Mouse (Mus musculus) frontal cortex, postnatal 10 days (tissue): ENCODE measurements around the gene Ndufb8.

ENCODE experiments used
- DNase-seq, 2 experiments: peaks; one replicate each; pipeline ENCODE4 v3.0.0; 2022; ENCODE audit warnings: low spot score in 2 of 2, mixed read lengths in 1 of 2

Gene Ndufb8

DNA sequence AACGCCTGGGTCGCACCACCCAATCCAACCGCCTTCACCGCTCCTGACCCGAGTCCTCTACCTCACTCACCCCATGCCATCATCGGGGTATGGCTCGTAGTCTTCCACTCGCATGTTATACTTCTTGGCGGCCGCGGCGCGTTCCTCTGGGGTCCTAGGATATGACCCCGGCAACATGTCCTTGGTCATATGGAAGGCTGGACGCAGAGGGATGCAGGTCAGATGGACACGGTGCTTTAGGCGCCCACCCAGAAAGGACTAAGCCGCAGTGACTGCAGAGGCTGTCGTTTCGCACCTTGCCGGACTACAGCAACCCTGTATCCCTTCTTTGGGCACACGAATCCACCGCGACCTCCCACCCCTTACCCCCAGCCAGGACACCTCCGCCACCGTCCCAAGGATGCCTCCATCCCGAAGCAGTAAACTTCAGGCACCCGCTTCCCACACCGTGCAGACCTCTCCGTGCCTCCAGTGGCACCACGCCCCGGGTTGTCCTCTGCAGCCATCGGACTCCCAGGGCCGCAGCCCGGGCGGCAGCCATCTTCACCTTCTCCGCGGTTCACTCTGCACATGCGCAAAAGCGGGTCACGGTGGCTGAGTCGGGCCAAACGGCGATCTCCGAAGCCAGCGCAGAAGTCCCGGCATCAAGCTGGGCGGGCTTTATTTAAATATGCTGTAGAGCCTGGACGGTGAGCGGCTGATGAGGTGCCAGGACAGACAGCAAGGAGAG, at the start of gene Ndufb8:
TSS of gene Ndufb8 (minus strand) at position 580 of the 730 bp plus-strand sequence.
- peak; percentile 87 to 93 for DNase-seq

DNA sequence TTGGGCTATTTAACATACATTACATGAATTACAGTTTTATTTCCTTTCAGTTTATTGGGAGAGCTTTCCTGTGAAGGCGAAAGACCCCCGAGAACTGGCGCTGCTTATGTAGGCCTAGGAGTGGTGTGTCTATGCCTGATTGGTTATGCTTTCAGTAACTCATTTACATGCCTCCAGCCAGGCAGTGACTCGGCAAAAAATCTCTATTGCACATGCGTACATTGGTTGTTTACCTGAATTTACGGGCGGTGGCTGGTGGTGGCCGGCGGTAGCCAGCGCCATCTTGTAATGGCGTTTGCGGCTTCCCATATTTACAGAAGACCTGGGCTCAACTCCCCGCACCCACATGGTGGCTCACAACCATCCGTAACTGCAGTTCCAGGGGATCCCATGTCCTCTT, 38.9 kb upstream of the Ndufb8 start:
- DNase-seq = no peak

DNA sequence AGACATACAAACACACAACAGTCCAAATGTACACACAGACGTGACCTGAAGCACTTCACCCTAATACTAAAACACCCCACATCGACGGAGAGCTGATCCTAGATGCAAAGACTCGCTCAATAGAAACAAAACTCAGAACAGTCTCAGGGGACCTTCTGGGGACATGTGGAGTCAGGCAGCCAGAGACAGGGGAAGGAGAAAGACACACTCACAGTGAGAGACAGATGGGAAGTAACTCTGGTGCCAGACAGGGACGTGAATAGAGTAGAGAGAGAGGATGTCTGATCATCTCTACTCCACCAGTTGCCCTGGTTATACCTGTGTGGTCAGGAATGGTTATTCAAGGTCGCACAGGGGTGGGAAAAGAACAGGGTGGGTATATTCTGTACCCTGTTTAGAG, 36.4 kb upstream of the Ndufb8 start:
- no peak for DNase-seq

DNA sequence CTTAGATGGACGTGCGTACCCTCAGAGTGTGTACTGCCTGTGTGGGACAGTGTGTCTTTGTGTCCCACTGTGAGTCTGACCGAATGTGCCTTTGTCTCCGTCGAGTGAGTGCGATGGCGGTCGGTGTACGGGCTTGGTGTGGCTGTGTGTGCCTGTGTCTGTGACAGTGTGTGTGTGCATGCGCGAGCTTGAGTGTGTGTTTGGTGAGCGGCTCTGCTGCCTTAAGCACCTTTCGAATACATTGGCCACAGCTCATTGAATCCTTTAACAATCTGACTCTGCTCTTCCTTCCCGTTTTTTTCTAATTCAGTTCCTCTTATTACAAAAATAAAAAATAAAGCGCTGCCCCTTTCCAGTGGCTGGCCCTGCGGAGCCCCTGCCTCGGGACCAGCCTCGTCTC, 35.8 kb upstream of the Ndufb8 start:
- no peak for DNase-seq

DNA sequence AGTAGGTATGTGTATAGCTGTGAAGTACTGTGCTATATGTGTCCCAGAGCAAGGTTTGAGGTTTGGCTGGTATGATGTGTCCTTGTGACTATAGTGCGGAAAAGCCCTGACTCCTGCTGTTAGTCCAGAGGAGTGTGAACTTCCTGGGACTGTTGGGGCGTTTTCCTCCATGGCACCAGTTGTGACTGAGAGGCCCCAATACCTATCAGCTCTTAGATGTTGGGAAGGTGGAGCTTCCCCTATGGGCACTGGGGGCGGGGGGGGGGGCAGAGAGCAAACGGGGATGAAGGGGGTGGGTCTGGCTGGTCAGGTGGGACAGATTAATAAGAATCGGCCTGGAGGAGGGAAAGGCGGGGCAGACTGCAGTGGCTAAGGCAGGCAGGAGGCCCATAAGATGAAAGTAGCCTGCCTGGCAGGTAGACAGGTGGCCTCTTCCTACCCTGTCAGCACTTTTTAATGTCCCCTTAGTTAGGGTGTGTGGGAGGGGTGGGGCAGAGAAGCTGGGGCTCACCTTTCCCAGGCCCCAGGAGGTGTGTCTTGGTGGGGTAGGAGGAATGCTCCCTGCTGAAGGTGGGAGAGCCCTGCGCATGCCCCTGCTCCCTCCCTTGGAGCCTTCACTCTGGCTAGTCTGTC, 34.5 kb upstream of the Ndufb8 start:
- no peak for DNase-seq

DNA sequence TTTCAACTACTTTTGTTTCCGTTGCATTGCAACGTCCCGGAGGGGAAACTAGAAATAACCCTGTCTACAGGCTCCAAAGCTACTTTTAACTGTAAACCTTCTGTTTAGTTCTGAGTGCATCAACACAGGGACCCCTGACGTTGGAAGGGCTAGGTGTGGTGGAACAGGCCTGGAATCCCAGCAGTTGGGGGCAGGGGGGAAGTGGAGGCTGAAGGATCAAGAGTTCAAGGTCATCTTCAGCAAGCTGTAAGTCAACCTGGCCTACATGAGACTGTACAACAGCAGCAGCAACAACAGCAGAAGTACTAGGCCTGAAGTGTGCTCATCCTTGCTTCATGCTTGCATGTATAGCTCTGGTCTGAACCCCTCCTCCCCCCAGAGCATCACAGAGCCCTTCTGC, 32.8 kb upstream of the Ndufb8 start:
- no peak for DNase-seq

DNA sequence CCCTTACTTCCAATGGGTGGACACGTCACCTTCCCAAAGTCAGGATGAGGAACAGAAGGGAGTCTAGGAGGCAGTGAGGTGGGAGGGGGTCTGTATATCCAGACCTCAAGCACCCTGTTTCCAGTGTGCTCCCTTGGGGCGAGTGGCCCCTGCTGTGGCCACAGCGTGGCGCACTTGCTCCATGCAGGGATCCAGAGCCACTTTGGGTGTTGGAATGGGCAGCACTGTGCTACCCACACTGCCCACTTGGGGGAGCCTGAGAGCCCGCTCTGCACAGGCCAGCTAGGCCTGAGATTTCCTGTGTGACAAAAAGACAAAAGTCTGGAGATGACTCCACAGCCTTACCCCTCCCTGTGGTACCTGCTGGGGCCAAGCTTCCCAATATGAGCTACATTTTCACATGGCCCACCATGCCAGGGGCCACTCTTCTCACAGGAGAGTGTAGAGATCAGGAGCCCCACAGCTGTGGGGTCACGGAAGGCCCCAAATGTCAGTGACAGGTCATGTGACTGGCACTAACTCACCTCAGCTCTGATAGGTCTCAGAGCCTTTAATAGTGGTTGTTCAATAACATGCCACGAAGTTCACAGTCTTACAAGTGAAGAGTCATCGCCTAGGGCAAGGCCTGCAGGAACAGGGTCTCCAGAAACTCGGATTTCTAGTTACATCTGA, 27.5 kb upstream of the Ndufb8 start:
- peak; percentile 79 to 91 for DNase-seq

DNA sequence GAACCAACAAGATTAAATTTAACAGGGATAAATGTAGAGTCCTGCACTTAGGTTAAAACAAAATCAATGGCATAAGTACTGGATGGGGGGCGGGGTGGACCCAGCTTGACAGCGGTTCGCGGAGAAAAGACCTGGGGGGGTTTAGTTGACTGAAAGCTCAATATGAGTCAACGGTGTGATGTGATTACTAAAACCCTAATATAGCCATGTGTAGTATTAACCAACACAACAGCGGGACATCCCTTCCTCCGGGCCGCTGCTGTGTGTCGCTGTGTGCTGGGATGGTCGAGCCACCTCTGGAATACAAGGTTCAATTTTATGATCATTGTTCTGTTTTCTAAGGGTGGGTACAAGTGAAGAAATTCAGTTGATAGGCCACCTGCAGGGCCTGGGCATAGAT, 26.9 kb upstream of the Ndufb8 start:
- DNase-seq = no peak

DNA sequence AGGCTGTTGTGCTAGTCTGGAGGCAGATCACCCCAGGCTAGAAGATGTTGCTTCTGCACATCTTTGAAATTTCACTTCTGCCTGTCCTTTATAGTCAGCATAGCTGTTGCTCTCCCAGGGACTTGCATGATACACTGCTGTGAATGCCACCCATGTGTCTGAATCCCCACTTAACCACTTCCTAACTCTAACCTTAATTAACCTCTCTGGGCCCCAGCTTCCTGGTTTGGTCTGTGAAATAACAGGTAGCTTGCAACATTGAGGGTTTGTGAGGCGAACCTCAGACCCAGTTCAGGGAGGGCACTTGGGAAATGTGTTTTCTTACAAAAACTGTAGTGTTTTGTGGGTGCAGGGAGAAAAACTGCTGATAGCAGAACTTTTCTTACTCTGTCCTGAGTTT, 22.8 kb upstream of the Ndufb8 start:
- no peak for DNase-seq

DNA sequence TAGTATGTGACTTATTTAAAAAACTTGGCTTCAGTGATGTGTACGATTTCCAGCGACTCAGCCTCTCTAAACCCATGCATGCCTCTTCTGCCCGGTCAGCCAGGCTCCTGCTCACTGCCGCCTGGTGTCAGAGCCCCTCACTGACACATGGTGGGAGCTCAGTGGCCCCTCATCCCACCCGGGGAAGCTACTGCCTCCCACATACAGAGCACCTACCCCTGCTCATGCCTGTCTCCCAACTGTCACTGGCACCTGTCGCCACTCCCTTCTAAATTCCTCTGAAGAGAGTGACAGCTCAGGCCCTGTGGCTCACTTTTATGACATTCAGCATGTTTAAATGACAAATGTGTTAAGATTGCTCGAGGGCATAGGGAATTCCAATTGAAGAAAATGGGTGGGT, 21.0 kb upstream of the Ndufb8 start:
- no peak for DNase-seq

DNA sequence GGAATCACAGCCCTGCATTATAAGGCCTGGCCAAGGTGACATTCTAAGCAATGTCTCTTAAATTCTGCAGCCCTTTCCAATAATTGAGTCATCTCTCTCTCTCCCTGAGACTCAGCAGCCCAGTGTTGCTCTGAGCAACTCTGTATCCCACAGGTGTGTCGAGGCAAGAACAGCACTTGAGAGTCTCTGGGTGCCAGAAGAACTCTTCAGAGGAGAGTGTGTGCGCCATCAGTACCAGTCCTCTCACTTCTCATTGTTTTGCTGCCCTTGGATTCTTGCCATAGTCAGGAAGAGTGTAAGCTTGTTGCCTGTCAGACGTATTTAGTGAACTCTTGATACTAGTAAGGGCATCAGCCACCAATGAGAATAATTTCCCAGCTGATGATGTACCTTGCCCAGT, 12.5 kb upstream of the Ndufb8 start:
- no peak for DNase-seq

DNA sequence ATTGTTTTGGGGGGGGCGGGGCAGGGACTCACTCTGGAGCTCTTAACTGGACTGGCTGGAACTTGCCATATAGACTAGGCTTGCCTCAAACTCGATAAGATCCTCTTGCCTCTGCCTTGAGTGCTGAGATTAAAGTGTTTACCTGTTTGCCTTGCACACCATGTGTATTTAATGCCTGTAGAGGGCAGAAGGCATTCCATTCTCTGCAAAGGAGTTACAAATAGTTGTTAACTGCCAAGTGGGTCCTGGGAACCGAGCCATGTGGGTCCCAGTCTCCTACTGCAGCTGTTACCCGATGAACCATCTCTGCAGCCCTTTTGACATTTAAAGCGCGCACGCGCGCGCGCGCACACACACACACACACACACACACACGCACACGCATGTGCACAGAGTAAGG, 8.8 kb upstream of the Ndufb8 start:
- no peak for DNase-seq

DNA sequence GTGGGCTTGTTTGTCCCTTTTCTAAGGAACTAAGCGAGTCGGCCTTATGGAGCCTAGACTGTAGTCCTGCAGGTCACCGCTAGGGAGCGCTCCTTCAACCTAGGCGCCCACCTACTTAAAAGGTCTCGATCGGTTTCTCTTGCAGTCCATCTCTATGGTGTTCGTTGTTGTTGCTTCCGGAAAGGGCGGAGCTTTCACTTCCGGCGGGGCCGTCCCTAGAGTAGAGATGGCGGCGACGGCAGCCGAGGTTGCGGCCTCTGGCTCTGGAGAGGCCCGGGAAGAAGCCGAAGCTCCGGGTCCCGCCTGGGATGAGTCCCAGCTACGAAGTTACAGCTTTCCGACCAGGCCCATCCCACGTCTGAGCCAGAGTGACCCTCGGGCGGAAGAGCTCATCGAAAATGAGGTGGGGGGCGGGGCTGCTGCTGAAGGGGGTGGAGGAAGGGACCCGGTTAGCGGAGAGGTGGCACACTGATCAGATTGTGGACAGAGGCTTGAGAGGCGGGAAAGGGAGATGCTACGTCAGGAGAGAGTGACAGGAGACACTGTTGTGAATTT, 7.5 kb upstream of the Ndufb8 start, which contains the start of gene Hif1an:
TSS of gene Hif1an (plus strand) at position 199 of the 555 bp plus-strand sequence.
- DNase-seq = peak; percentile 88 to 91

DNA sequence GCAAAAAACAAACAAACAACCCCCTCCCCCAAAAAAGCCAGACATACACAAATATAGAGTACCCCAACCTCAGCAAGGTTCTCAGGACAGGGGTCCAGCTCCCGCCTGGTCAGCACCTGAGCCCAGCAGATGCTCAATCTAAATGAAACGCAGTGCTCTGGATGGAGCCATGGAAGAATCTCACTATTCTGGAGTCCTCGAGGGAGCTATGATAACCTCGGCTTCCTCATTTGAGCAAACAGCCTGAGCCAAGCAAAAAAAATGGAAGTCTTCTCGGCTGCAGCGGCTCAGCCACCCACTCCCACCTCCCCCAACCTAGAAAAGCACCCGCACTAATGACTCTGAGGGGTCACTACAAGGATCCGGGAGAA, 765 bp downstream of the Ndufb8 start:
- no peak for DNase-seq

DNA sequence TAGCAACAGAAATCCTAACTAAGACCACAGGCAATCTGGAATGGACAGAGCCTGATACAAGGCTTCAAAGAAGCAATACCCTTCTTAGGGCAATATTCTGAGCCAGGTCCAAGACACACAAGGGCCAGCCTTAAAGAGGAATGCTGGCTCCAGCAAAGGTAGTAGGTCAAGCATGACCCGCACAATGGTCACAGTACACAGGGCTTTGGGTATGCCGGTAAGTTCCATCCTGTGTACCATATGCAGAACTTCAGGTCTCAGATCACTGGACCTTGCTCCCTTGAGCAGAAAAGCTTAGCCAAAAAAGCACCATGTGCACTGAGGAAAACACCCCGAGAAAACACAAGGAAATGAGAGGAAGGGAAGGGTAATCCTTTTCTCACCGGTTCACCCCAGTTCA, 2.0 kb downstream of the Ndufb8 start:
- no peak for DNase-seq

DNA sequence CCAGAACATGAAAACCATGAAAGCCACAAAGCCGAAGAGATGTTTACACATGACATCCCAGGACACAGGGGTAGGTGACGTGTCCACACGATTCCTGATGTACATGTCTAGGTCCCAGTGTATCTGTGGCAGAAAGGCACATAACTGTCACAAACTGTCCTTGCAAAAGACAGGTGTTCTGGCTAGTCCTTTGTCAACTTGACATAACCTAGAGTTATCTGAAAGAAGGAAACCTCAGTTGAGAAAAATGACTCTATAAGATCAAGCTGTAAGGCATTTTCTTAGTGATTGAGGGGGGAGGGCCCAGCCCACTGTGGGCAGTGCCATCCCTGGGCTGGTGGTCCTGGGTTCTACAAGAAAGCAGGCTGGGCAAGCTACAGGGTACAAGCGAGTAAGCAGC, 2.5 kb downstream of the Ndufb8 start, which contains the start of gene Gm20538:
TSS of gene Gm20538 (minus strand) at position 101 of the 400 bp plus-strand sequence.
- DNase-seq = no peak

DNA sequence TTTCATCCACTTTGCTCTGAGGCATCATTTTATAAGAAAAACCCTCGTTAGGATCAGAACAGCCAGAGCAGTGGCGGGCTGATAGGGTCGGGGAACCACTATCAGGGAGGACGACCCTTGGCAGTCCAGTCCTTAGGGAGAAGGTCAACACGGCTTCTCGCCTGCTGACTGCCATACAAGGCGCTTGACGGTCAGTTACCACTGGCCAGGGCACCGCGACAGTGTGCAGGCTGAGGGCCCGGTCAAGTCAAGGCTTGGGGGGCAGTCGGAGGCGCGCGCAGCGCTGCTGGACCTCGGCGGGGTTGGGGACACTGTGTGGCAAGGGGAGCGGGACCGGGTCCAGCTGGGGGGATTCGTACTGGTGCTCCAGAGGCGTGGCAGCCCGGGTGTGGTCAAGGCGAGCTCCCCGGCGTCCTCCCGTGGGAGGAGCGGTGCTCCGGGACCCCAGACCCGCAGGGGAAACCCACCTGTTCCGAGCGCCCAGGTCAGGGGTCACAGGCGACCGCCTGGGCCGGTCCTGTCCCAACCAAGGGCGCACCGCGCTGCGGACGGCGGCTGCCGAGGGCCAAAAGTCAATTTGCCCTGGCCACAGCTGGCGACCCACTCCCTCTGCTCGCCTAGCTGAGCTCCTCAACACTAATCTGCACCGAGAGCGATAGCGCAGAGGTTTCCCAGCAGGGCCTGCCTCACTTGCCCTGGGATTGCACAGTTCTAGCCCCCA, 9.8 kb downstream of the Ndufb8 start, which contains the start of gene Sec31b:
TSS of gene Sec31b (minus strand) at position 544 of the 721 bp plus-strand sequence.
- DNase-seq = peak in 1 of 2 experiments; percentile 25

DNA sequence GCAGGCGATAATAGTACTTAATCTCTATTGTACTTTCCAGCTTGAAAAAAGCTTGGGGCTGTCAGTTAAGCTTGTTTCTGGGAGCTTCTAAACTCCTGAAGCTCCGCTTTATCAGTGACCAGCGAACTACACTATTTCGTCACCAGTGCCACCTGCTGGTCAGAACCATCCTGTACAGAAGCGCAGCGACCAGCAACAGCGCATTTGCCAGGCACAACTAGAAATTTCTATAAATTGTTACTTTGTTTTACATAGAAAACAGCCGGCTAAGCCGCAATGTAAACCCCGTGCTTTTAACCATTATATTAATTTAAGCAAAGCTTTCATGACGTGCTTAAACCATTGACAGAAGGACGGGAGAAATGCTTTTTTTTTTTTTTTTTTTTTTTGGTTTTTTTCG, 10.5 kb downstream of the Ndufb8 start:
- peak in 1 of 2 experiments; percentile 57 for DNase-seq

DNA sequence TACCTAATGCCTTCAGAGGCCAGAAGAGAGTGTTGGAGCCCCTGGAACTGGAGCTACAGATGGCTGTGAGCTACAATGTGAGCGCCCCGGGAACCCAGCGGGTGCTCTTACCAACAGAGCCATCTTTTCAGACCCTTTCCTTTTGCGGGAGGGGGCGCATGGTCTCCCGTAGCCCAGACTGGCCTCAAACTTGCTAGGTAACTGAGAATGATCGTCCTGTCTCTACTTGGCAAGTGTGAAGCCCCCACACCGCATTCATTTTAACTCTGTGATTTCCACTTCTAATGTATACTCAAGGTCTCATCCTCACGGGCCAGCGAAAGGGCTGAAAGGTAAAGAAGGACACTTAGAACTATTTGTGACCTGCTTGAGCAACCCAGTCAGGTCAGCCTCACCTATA, 10.9 kb downstream of the Ndufb8 start:
- no peak for DNase-seq

DNA sequence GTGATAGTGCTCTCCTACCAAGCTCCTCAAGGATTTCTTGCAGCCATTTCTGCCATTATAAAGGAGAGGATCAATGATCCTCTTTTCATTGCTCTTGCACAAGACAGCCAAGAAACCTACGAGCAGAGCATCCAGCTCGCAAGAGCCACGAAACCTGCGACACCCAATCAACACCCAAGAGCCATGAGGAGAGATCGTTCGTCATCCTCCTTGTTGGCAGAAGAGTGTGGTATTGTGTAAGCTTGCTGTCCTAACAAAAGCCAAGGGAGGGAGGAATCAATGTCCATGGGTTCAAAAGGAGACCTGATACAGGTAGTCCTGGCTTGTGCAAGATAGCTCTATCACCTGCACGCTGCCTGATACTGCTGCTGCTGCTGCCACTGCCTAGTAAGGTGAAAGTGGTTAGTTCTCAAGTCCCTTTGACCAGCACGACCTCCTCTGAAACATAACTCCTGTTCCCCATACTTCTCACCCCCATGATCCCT, 12.5 kb downstream of the Ndufb8 start:
- no peak for DNase-seq

DNA sequence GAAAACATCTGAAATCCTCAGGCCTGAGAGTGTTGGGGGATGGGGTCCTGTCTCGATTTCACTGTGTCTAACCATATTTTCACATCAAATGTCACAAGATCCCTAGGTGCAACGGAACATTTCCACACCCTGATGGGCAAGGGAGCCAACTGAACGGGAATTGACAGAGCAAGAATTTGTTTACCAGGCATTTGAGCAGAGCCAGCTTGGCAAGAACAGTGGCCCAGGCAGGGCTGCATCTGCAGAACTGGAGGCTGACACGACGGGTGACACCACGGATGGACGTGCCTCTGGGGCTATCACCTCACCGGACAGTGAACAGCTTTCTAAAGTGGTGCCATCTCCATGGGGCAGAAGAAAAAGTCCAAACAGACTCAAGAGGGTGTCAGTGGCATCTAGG, 17.8 kb downstream of the Ndufb8 start:
- no peak for DNase-seq

DNA sequence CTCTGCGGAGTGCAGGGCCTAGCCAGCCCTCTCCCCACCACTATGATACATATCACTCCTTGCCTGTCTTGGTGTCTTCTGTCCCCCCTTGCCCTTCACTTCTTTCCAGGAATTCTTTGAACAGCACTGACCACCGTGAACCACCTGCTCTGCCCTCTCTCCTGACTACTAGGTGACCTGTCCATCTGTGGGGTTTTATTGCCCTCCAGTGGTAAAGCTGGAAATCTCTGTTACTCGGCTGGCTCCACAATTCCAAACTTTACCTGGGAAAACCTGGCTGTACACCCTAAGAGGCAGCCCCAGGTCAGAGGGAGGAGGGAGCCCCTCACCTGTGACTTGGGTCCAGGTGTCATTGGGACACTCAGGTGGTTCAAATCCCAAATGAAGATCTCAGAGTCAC, 19.9 kb downstream of the Ndufb8 start:
- DNase-seq = no peak
